Mouse (Mus musculus) liver, postnatal 0 days (tissue): ENCODE measurements around the gene Plxdc1.

Experiments used
- CTCF ChIP-seq: sonication (generic); IDR thresholded peaks from 2 replicates; pipeline ENCODE4 v1.5.1; 2016; ENCODE audit warnings: antibody characterized with exemption, low read depth
- EP300 ChIP-seq: IDR thresholded peaks from 2 replicates; pipeline ENCODE4 v1.6.1; 2016; ENCODE audit warnings: antibody characterized with exemption, low read depth, mild to moderate bottlenecking

- TF ChIP-seq CTCF = no peak
- no peak for TF ChIP-seq EP300
These were observed 2.7 kb downstream of the Plxdc1 start for GRCm38 (mm10) chr11:97983506-97983905.
